Mouse (Mus musculus): Measurements from ENCODE around the gene Ppp1r1a. TPM values are rescaled to one million over a fixed set of nuclear protein-coding genes. Genes with fewer than 3 reads are reported as not detected.

Gene Ppp1r1a
- polyA plus RNA-seq (2014; fragmentation: Nextera tagmentation; extraction: Ambion mirVana) = 6.3 and 6.9 TPM in 2 replicates

DNA sequence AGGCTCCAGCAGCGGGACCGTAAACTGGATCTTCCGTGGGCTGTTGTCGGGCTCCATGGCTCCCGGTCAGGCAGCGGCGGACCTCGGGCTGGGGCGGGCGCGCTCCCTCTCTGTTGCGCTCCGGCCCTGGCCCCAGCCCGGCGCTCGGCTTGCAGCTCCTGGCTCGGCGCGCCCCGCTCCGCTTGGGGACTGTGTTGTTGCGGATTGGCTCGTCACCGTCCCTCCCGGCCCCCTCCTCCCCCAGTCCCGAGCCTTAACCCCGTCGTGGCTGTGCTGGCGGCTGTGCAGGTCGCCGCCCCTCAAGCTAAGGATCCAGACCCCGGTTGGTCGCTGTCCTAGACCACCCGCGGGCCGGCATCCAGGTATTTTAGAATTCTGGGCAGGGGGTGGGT lies at the start of gene Ppp1r1a:
Gene Ppp1r1a, minus strand, starts transcription at position 182 of the 392 bp plus-strand sequence.
- ATAC-seq (ENCODE audit: insufficient read depth) = peak; percentile 93
- Histone ChIP-seq H3K27me3 (ENCODE audit: insufficient read depth, low read length) (peaks cover 11% of the 10 kb centered on the region), H3K9me3 (ENCODE audit: low read depth, low read length) (no peaks in the 10 kb centered on the region), H3K9ac (peak within 1 kb of the TSS; percentile 60), H3K4me2 (peak within 1 kb of the TSS; percentile 96), H3K4me3 (ENCODE audit: low read depth, low read length) (peak within 1 kb of the TSS; percentile 60), H3K4me1 (ENCODE audit: insufficient read depth) (no peaks in the 10 kb centered on the region), H3K27ac (ENCODE audit: low read depth) (no peak within 1 kb of the TSS; the same call in 1 of the 2 replicates), H3K36me3 (ENCODE audit: insufficient read depth) (no peaks in the 10 kb centered on the region)
- WGBS = under 1% methylated on average over 36 of the region's 36 CpGs
- no peak for TF ChIP-seq CTCF (IDR thresholded peaks at IDR 0.05; ENCODE audit: low read depth)
- peak; percentile 76 for DNase-seq

DNA sequence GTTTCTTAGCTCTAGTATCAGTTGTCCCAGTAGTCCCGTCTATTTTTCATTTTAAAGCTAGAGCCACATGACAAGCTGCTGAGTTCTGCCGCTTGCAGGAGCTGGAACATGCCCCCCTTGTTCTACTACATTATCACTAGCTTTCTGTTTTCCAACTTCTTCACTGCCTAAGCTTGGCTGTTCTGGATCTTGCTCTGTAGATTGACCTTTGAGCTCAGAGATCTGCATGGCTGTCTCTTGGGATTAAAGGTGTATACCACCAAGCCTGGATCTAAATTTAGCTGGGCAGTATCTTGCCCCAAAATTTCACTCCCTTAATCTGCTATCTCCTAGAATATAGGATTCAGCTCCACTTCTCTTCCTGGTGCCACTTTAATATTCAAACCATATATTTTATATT lies 48.1 kb upstream of the Ppp1r1a start:
- 67% methylated on average over 2 of the region's 2 CpGs for WGBS
- no peaks in the 10 kb centered on the region for H3K36me3 ChIP-seq (ENCODE audit: insufficient read depth)
- ATAC-seq (ENCODE audit: insufficient read depth) = no peak
- H3K27ac ChIP-seq (ENCODE audit: low read depth) = no peak overlapping the region
- no peak overlapping the region for H3K4me2 ChIP-seq
- no peak overlapping the region for H3K9ac ChIP-seq
- no peak for TF ChIP-seq CTCF (IDR thresholded peaks at IDR 0.05; ENCODE audit: low read depth)
- no peaks in the 10 kb centered on the region for H3K27me3 ChIP-seq (ENCODE audit: insufficient read depth, low read length)
- H3K4me1 ChIP-seq (ENCODE audit: insufficient read depth) = no peaks in the 10 kb centered on the region
- no peak overlapping the region for H3K4me3 ChIP-seq (ENCODE audit: low read depth, low read length)
- H3K9me3 ChIP-seq (ENCODE audit: low read depth, low read length) = no peaks in the 10 kb centered on the region
- DNase-seq = no peak

DNA sequence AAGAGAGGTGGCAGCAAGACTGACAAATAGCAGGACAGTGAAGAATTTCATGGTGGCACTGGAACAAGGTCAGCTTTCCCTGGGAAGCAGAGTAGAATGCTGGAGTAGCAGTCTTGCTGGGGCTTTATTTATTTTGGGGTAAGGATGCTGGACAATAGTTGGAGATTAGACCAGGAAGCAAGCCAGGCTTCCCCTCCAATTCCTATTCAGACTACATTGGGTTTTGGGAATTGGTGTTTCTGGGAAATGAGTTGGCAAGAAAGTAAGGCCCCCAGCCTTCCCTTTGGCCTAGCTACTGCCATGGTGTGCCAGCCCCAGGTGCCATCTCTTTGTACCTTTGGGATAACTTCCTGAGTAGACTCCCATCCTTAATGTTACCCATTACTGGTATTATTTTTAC lies 27.2 kb upstream of the Ppp1r1a start, which contains the start of gene Glycam1:
Gene Glycam1, minus strand, starts transcription at position 101 of the 400 bp plus-strand sequence.
- no peak for DNase-seq
- Histone ChIP-seq H3K4me3 (ENCODE audit: low read depth, low read length) (no peak within 1 kb of the TSS), H3K9ac (no peak within 1 kb of the TSS), H3K9me3 (ENCODE audit: low read depth, low read length) (no peaks in the 10 kb centered on the region), H3K27ac (ENCODE audit: low read depth) (no peak within 1 kb of the TSS), H3K36me3 (ENCODE audit: insufficient read depth) (no peaks in the 10 kb centered on the region), H3K4me2 (no peak within 1 kb of the TSS), H3K4me1 (ENCODE audit: insufficient read depth) (no peaks in the 10 kb centered on the region), H3K27me3 (ENCODE audit: insufficient read depth, low read length) (no peaks in the 10 kb centered on the region)
- no peak for TF ChIP-seq CTCF (IDR thresholded peaks at IDR 0.05; ENCODE audit: low read depth)
- no peak for ATAC-seq (ENCODE audit: insufficient read depth)

DNA sequence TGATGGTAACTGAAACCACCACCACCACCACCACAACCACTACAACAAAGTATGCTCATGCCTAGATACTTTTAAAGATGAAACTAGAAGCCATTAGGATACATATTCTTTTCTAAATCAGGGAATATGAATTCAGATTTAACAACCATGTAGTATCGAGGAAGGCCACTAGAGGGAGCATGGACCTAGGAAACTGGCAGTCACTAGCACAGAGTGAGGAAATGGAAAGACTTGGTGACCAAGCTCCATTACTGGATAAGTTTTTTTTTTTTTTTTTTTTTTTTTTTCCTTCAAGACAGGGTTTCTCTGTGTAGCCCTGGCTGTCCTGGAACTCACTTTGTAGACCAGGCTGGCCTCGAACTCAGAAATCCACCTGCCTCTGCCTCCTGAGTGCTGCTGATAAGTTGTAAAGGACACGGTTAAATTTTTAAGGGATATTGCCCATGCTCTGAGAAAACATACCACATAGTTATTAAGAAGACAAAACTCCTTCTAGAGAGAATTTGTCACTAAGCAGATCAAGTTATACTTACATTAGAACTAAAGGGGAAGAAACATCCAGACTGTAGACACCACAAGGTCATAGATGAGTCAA lies 14.4 kb upstream of the Ppp1r1a start:
- Histone ChIP-seq H3K36me3 (ENCODE audit: insufficient read depth) (no peaks in the 10 kb centered on the region), H3K9ac (no peak overlapping the region), H3K4me2 (no peak overlapping the region), H3K9me3 (ENCODE audit: low read depth, low read length) (no peaks in the 10 kb centered on the region), H3K27ac (ENCODE audit: low read depth) (no peak overlapping the region), H3K27me3 (ENCODE audit: insufficient read depth, low read length) (no peaks in the 10 kb centered on the region), H3K4me3 (ENCODE audit: low read depth, low read length) (no peak overlapping the region), H3K4me1 (ENCODE audit: insufficient read depth) (no peaks in the 10 kb centered on the region)
- 42% methylated on average over 3 of the region's 3 CpGs for WGBS
- peak; percentile 90 for TF ChIP-seq CTCF (IDR thresholded peaks at IDR 0.05; ENCODE audit: low read depth)
- DNase-seq (peak; percentile 91), ATAC-seq (ENCODE audit: insufficient read depth) (peak; percentile 62; the same call in 1 of the 2 replicates)

DNA sequence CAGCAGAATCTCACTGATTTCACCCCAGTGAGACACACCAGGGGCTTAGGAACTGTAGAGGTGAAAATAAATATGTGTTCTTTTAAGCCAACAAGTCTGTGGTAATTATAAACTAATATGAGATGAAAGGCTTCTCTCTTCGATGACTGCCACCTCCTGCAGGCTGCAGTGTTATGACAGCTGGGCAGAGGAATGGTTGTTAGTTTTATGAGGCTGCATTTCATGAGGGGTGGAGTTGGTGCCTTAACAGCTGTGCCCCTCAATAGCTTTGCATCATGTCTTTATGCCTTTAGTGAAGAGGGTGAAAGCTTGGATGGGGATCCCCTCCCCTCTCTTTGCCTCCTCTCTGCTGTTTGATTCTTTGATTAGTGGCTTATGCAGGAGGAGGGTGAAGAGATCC lies 13.2 kb upstream of the Ppp1r1a start:
- H3K4me3 ChIP-seq (ENCODE audit: low read depth, low read length) = no peak overlapping the region
- ATAC-seq (ENCODE audit: insufficient read depth) = no peak
- no peaks in the 10 kb centered on the region for H3K4me1 ChIP-seq (ENCODE audit: insufficient read depth)

DNA sequence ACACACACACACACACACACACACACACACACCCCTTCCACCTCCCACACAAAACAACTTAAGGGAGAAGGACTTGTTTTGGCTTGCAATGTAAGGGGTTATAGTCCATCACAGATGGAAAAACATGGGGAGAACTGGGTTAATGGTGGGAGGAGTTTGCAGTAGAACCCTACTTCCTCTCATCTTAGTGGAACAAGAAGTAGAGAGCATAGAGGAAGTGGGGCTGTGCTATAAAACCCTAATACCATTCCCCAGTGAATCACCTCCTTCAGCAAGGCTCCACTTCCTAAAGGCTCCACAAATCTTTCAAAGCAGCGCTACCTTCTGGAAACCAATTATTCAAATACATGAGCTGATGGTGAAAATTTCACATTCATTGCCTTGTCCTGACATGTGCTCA lies 11.7 kb upstream of the Ppp1r1a start:
- no peak overlapping the region for H3K4me3 ChIP-seq (ENCODE audit: low read depth, low read length)
- no peaks in the 10 kb centered on the region for H3K4me1 ChIP-seq (ENCODE audit: insufficient read depth)
- H3K27ac ChIP-seq (ENCODE audit: low read depth) = no peak overlapping the region
- no peaks in the 10 kb centered on the region for H3K36me3 ChIP-seq (ENCODE audit: insufficient read depth)
- ATAC-seq (ENCODE audit: insufficient read depth) (no peak), DNase-seq (no peak)
- H3K4me2 ChIP-seq = no peak overlapping the region
- 91% methylated on average over 1 of the region's 1 CpGs for WGBS
- TF ChIP-seq CTCF (IDR thresholded peaks at IDR 0.05; ENCODE audit: low read depth) = no peak
- no peak overlapping the region for H3K9ac ChIP-seq
- no peaks in the 10 kb centered on the region for H3K27me3 ChIP-seq (ENCODE audit: insufficient read depth, low read length)
- H3K9me3 ChIP-seq (ENCODE audit: low read depth, low read length) = no peaks in the 10 kb centered on the region

More for the DNA sequence above, 13.2 kb upstream of the Ppp1r1a start:
- Histone ChIP-seq H3K36me3 (ENCODE audit: insufficient read depth) (no peaks in the 10 kb centered on the region), H3K27ac (ENCODE audit: low read depth) (no peak overlapping the region), H3K4me2 (no peak overlapping the region), H3K27me3 (ENCODE audit: insufficient read depth, low read length) (no peaks in the 10 kb centered on the region), H3K9ac (no peak overlapping the region), H3K9me3 (ENCODE audit: low read depth, low read length) (no peaks in the 10 kb centered on the region)
- TF ChIP-seq CTCF (IDR thresholded peaks at IDR 0.05; ENCODE audit: low read depth) = no peak
- no peak for DNase-seq
- 12% methylated on average over 1 of the region's 1 CpGs for WGBS

DNA sequence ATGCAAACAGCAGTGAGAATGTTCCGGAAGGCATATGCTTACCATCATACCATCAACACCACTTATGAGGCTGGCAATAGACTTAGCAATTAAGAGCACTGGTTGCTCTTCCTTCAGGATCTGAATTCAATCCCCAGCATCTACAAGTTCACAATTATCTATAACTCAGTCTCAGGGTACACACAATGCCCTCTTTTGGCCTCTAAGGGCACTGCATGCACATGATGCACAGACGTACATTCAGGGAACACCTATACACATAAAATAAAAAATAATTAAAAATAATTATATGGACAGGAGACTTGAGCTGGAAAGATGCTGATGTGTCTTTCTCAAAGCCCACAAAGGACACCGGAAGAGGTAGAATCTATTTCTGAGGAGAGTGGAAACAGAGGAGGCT lies 10.2 kb upstream of the Ppp1r1a start:
- peak; percentile 23; the same call in 1 of the 2 replicates for TF ChIP-seq CTCF (IDR thresholded peaks at IDR 0.05; ENCODE audit: low read depth)
- no peaks in the 10 kb centered on the region for H3K4me1 ChIP-seq (ENCODE audit: insufficient read depth)
- 71% methylated on average over 3 of the region's 3 CpGs for WGBS
- no peak overlapping the region for H3K27ac ChIP-seq (ENCODE audit: low read depth)
- H3K9ac ChIP-seq = no peak overlapping the region
- H3K9me3 ChIP-seq (ENCODE audit: low read depth, low read length) = no peaks in the 10 kb centered on the region
- DNase-seq (no peak), ATAC-seq (ENCODE audit: insufficient read depth) (no peak)
- no peaks in the 10 kb centered on the region for H3K27me3 ChIP-seq (ENCODE audit: insufficient read depth, low read length)
- no peak overlapping the region for H3K4me2 ChIP-seq
- H3K4me3 ChIP-seq (ENCODE audit: low read depth, low read length) = no peak overlapping the region
- no peaks in the 10 kb centered on the region for H3K36me3 ChIP-seq (ENCODE audit: insufficient read depth)
